Mouse (Mus musculus) kidney, embryonic 14.5 days (tissue): ENCODE measurements at regions not wholly inside any gene's neighbourhood (a gene's known extent, or its start where the extent isn't known, plus 50 kb on each side); places are given as distances from the start of the nearest gene placed in this dataset.
"Not testable (repeated sequence)": the region's sequence is repeated elsewhere in the genome, so short reads cannot be mapped to it uniquely, and the experiment has no call there.

Experiments
- ATAC-seq: fragments of 200-750 bp; cut with Nextera tagmentation; 2 replicates; pipeline ENCODE4 v1.8.0; 2017; ENCODE audit warnings: moderate number of reproducible peaks, mild to moderate bottlenecking, moderate TSS enrichment, moderate library complexity; ENCODE audit not compliant: low FRiP score, low TSS enrichment
- H3K27ac ChIP-seq: fragments of 300-500 bp; sonication (generic); 2 replicates; pipeline ENCODE4 v1.5.1; 2014; ENCODE audit warnings: low read depth, mild to moderate bottlenecking, low read length, moderate library complexity, mixed read lengths
- H3K27me3 ChIP-seq: fragments of 300-500 bp; sonication (generic); 2 replicates; pipeline ENCODE4 v1.6.1; 2014; ENCODE audit warnings: mild to moderate bottlenecking, low read length; ENCODE audit not compliant: control insufficient read depth, insufficient read depth
- H3K36me3 ChIP-seq: fragments of 300-500 bp; sonication (generic); 2 replicates; pipeline ENCODE4 v1.6.1; 2014; ENCODE audit warnings: low read length, mixed read lengths; ENCODE audit not compliant: control insufficient read depth, insufficient read depth
- H3K4me1 ChIP-seq: fragments of 300-500 bp; sonication (generic); 2 replicates; pipeline ENCODE4 v1.6.1; 2014; ENCODE audit warnings: low read length, mixed read lengths; ENCODE audit not compliant: control insufficient read depth, insufficient read depth
- H3K4me2 ChIP-seq: fragments of 300-500 bp; sonication (generic); replicated peaks from 2 replicates; pipeline ENCODE4 v1.6.1; 2014; ENCODE audit warnings: low read depth, mild to moderate bottlenecking, low read length
- H3K4me3 ChIP-seq: fragments of 300-500 bp; sonication (generic); 2 replicates; pipeline ENCODE4 v1.5.1; 2014; ENCODE audit warnings: mild to moderate bottlenecking, low read length
- H3K9ac ChIP-seq: fragments of 300-500 bp; sonication (generic); 2 replicates; pipeline ENCODE4 v1.6.1; 2014; ENCODE audit warnings: low read depth, mild to moderate bottlenecking, low read length, moderate library complexity
- H3K9me3 ChIP-seq: fragments of 300-500 bp; sonication (generic); 2 replicates; pipeline ENCODE4 v1.6.1; 2016; ENCODE audit warnings: low read length; ENCODE audit not compliant: control insufficient read depth
- WGBS: fragments of 180-500 bp; shearing (Covaris S2); extraction: QIAGEN DNeasy Blood & Tissue Kit; methylation state at CpG from one replicate; pipeline ENCODE4 v1.1.7; 2014; 5-methylcytosine and 5-hydroxymethylcytosine counted together

- Histone ChIP-seq H3K27ac (no peak overlapping the region), H3K4me1 (no peaks in the 10 kb centered on the region), H3K9me3 (no peaks in the 10 kb centered on the region), H3K27me3 (no peaks in the 10 kb centered on the region), H3K4me2 (no peak overlapping the region), H3K9ac (no peak overlapping the region), H3K4me3 (no peak overlapping the region), H3K36me3 (no peaks in the 10 kb centered on the region)
- WGBS = 81% methylated on average over 7 of the region's 7 CpGs
- peak; percentile 39 for ATAC-seq
Measured at GRCm38 (mm10) chr7:64027100-64027499, 88.4 kb upstream of the Klf13 start.

GRCm38 (mm10) chr7:64025155-64025554 is 86.4 kb upstream of the Klf13 start:
- H3K9ac ChIP-seq = no peak overlapping the region
- WGBS = 88% methylated on average over 2 of the region's 2 CpGs
- H3K4me3 ChIP-seq = no peak overlapping the region
- no peak for ATAC-seq
- no peak overlapping the region for H3K4me2 ChIP-seq
- no peak overlapping the region for H3K27ac ChIP-seq
- no peaks in the 10 kb centered on the region for H3K36me3 ChIP-seq
- no peaks in the 10 kb centered on the region for H3K4me1 ChIP-seq
- no peaks in the 10 kb centered on the region for H3K27me3 ChIP-seq
- H3K9me3 ChIP-seq = no peaks in the 10 kb centered on the region

- Histone ChIP-seq H3K4me3 (no peak overlapping the region), H3K36me3 (no peaks in the 10 kb centered on the region), H3K4me2 (no peak overlapping the region), H3K27ac (no peak overlapping the region), H3K9me3 (no peaks in the 10 kb centered on the region), H3K27me3 (no peaks in the 10 kb centered on the region), H3K4me1 (no peaks in the 10 kb centered on the region), H3K9ac (no peak overlapping the region)
- ATAC-seq = no peak
- 86% methylated on average over 4 of the region's 4 CpGs for WGBS
Measured at GRCm38 (mm10) chr7:64024253-64024652, 85.5 kb upstream of the Klf13 start.

- H3K9ac ChIP-seq = no peak overlapping the region
- no peak overlapping the region for H3K4me2 ChIP-seq
- H3K4me3 ChIP-seq = no peak overlapping the region
- no peaks in the 10 kb centered on the region for H3K27me3 ChIP-seq
- no peaks in the 10 kb centered on the region for H3K36me3 ChIP-seq
- H3K4me1 ChIP-seq = no peaks in the 10 kb centered on the region
- H3K9me3 ChIP-seq = no peaks in the 10 kb centered on the region
- no peak overlapping the region for H3K27ac ChIP-seq
- no peak for ATAC-seq
- WGBS = 56% methylated on average over 7 of the region's 7 CpGs
Measured at GRCm38 (mm10) chr7:64022711-64023468, 84.2 kb upstream of the Klf13 start.

GRCm38 (mm10) chr7:64021241-64022108 is 82.8 kb upstream of the Klf13 start:
- no peaks in the 10 kb centered on the region for H3K4me1 ChIP-seq
- H3K9me3 ChIP-seq = no peaks in the 10 kb centered on the region
- ATAC-seq = peak; percentile 14; the same call in 1 of the 2 replicates
- no peak overlapping the region for H3K27ac ChIP-seq
- H3K27me3 ChIP-seq = no peaks in the 10 kb centered on the region
- 65% methylated on average over 9 of the region's 9 CpGs for WGBS
- H3K4me3 ChIP-seq = no peak overlapping the region
- no peaks in the 10 kb centered on the region for H3K36me3 ChIP-seq
- no peak overlapping the region for H3K4me2 ChIP-seq
- H3K9ac ChIP-seq = no peak overlapping the region

GRCm38 (mm10) chr7:64018107-64018506 is 79.4 kb upstream of the Klf13 start:
- H3K4me1 ChIP-seq = no peaks in the 10 kb centered on the region
- 73% methylated on average over 3 of the region's 3 CpGs for WGBS
- H3K4me3 ChIP-seq = no peak overlapping the region
- H3K27ac ChIP-seq = no peak overlapping the region
- H3K27me3 ChIP-seq = no peaks in the 10 kb centered on the region
- no peaks in the 10 kb centered on the region for H3K36me3 ChIP-seq
- no peaks in the 10 kb centered on the region for H3K9me3 ChIP-seq
- H3K9ac ChIP-seq = no peak overlapping the region
- no peak for ATAC-seq
- H3K4me2 ChIP-seq = no peak overlapping the region

- Histone ChIP-seq H3K4me2 (no peak overlapping the region), H3K4me1 (no peaks in the 10 kb centered on the region), H3K27ac (no peak overlapping the region), H3K4me3 (no peak overlapping the region), H3K9ac (no peak overlapping the region), H3K36me3 (no peaks in the 10 kb centered on the region), H3K27me3 (no peaks in the 10 kb centered on the region), H3K9me3 (no peaks in the 10 kb centered on the region)
- WGBS = 62% methylated on average over 3 of the region's 3 CpGs
- ATAC-seq = peak; percentile 33; the same call in 1 of the 2 replicates
Measured at GRCm38 (mm10) chr7:64016874-64017273, 78.2 kb upstream of the Klf13 start.

GRCm38 (mm10) chr7:64015136-64015535 is 76.4 kb upstream of the Klf13 start:
- not testable (repeated sequence) for H3K4me3 ChIP-seq, H3K36me3 ChIP-seq, H3K4me1 ChIP-seq, H3K27ac ChIP-seq, ATAC-seq, H3K4me2 ChIP-seq, H3K9ac ChIP-seq, H3K9me3 ChIP-seq, H3K27me3 ChIP-seq
- WGBS = 87% methylated on average over 2 of the region's 2 CpGs

- H3K4me2 ChIP-seq = no peak overlapping the region
- no peaks in the 10 kb centered on the region for H3K36me3 ChIP-seq
- no peak for ATAC-seq
- 91% methylated on average over 7 of the region's 7 CpGs for WGBS
- no peaks in the 10 kb centered on the region for H3K4me1 ChIP-seq
- no peaks in the 10 kb centered on the region for H3K27me3 ChIP-seq
- no peak overlapping the region for H3K4me3 ChIP-seq
- H3K9me3 ChIP-seq = no peaks in the 10 kb centered on the region
- H3K27ac ChIP-seq = no peak overlapping the region
- no peak overlapping the region for H3K9ac ChIP-seq
Measured at GRCm38 (mm10) chr7:64014227-64014626, 75.5 kb upstream of the Klf13 start.
